Mouse (Mus musculus) heart, adult 11 months (tissue): ENCODE data around the gene Cidec.

ENCODE experiments used
- DNase-seq: peaks from one replicate; pipeline ENCODE4 v3.0.0; 2022

The Cidec gene

DNA sequence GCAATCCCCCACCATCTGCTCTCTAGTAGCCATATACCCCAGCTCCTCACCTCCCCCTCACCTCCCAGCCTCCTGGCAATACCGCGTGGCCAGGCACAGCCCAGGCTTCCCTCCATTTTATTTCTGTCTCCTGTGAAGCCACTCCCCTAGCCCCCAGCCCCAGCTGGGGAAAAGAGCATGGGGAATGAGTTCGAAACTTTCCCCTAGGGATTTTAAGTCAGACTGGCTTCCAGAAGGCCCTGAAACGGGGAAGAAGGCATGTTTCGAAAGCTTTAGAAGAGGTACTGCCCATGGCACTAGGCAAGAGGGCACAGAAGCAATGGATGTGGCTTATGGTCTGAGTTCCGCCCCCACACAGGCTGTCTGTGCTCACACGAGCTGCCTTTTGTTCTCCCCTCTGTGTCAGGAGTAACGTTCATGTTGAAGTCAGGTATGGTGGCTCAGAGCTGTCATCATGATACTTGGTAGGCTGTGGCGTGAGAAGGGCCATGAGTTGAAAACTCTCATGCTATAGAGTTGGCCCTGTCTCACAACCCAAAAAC is at the start of gene Cidec:
Gene Cidec, minus strand, starts transcription at position 97 of the 542 bp plus-strand sequence.
- DNase-seq: no peak

GRCm38 (mm10) chr6:113483729-113484128 is 48.2 kb upstream of the Cidec start:
- peak; percentile 95 for DNase-seq

DNA sequence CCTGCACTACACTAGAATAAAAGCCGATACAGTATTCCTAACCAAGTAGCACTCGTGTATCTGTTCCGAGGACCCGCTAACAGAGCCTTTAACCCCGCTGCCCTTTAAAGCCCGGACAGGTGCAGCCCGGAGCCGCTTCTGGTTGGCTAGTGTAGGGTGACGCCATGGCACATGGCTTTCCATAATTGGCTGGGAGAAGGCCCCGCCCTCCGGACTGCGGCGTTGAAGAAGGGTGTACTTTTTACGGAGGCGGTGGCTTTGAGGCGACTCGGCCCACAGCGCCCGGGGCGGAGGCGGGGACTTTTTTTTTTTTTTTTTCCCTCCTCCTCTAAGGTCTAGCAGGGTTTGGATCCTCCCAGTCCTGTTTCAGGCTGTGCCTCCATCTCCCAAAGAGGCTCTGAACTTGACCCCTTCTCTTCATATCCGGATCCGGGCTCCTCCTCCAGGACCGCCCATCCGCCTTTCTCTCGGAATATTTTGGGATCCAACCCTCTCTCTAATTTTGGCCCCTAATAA is 47.6 kb upstream of the Cidec start, which contains the start of gene Creld1:
Gene Creld1, plus strand, starts transcription at position 198 of the 516 bp plus-strand sequence.
- peak; percentile 100 for DNase-seq

GRCm38 (mm10) chr6:113482477-113483099 is 47.0 kb upstream of the Cidec start:
- no peak for DNase-seq

DNA sequence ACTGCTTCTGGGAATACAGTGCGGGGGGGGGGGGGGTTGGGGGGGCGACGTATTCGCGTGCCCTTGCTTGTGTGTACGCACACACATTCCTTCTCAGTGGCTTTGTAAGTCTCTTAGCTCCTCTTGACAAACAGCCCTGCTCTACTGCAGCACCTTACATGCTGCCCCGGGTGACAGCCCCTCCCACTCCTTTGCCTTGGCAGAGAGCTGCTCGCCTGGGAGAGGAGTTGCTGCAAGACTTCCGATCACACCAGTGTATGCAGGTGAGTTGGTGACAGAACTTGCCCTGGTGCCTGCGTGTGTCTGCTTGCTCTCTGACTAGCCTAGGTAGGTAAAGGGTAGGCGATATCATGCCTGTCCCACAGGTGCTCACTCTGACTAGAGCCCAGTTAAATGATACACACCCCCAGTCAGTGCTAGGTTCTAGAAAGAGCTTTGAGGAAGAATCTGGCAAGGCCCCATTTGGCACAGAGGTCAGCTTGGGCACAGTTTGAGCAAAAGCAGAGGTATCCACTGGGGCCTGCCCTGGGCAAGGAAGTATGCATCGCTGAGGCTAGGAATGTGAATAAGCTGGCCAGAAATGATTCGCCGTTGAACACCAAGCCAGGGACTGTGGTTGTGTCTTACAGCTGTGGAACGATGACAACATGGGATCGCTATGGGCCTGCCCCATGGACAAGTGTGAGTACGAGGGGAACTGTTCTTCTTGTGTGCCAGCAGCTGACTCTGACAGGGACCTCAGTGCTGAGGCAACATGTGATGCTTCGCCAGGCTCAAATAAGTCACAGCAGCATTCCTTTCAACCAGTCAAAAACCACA is 45.2 kb upstream of the Cidec start:
- no peak for DNase-seq

DNA sequence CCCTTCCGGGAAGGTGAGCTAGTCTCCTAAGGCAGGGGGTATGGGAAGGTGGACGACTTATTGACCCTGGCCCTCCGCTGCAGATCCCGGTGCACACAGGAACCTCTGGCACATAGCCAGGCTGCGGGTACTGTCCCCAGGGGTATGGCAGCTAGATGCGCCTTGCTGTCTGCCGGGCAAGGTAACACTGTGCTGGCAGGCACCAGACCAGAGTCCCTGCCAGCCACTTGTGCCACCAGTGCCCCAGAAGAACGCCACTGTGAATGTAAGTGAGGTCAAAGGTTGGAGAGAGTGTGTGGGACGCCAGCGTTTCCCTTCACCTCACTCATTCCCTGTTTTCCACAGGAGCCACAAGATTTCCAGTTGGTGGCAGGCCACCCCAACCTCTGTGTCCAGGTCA is 43.3 kb upstream of the Cidec start:
- DNase-seq: peak; percentile 86

- DNase-seq: no peak
These were observed 41.8 kb upstream of the Cidec start for GRCm38 (mm10) chr6:113477353-113477752.

- no peak for DNase-seq
These were observed 38.2 kb upstream of the Cidec start for GRCm38 (mm10) chr6:113473715-113474114.

- DNase-seq: peak; percentile 69
These were observed 37.7 kb upstream of the Cidec start for GRCm38 (mm10) chr6:113473246-113473645.

DNA sequence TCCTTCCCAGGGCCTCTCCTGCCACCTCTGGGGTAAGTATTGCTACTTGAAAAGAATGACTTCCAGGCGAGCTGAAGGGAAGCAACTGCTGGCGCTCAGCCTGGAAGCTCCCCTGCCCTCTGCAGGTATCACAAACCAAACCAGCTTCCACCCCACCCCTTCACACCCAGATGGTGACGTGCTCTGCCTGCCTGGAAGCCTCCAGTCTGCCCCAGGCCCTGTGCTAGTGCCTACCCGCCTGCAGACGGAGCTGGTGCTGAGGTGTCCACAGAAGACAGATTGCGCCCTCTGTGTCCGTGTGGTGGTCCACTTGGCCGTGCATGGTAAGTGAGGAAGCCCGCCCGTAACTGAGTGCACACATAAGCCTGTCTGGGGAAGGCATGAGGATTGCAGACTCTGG is 36.5 kb upstream of the Cidec start:
- peak; percentile 91 for DNase-seq

DNA sequence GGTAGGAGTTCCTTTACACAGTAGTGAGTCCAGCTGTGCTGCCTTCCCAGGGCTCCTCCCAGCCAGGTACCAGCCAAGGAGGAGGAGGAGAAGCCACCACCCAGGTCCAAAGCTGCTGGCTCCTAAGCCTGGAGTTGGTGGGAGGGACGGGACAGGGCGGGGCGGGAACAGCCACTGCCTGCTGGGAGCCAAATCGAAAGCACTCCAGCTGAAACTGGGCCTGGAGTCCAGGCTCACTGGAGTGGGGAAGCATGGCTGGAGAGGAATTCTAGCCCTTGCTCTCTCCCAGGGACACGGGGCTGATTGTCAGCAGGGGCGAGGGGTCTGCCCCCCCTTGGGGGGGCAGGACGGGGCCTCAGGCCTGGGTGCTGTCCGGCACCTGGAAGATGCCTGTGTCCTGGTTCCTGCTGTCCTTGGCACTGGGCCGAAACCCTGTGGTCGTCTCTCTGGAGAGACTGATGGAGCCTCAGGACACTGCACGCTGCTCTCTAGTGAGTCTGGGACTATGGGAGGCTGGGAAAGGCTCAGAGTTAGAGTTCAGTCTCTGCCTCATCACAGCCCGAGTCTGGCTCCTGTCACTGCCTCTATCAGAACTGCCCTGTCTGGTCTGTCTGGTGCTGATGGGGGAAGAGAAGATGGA is 35.9 kb upstream of the Cidec start, which contains the start of gene Il17rc:
Gene Il17rc, plus strand, starts transcription at position 131 of the 640 bp plus-strand sequence.
- DNase-seq: peak; percentile 98

DNA sequence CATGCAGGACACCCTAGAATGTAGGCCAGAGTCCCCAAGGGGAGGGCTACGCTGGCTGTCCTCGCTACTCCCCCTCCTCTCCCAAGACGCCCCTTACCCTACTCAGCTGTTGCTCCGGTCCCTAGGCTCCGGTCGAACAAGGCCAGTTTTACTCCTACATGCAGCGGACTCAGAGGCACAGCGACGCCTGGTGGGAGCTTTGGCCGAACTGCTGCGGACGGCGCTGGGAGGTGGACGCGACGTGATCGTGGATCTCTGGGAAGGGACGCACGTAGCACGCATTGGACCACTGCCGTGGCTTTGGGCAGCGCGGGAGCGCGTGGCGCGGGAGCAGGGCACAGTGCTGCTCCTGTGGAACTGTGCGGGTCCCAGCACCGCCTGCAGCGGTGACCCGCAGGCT is 33.9 kb upstream of the Cidec start:
- DNase-seq: peak; percentile 96

DNA sequence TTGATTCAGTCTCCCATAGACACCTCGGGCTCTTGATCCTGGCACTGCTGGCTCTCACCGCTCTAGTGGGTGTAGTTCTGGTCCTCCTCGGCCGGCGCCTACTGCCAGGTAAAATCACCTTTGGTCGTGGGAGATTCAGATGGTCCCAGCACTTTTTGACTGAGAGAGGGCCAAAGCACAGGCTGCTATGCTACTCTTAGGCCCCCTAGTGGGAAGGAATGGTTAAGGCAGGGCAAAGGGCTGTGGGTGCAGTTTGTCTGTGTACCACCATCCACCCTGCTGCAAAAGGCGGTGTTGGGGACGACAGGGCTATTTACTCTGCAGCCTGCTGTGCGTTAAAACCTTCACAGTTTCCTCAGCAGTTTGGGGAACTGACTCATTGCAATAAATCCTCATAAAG is 33.5 kb upstream of the Cidec start:
- DNase-seq: peak; percentile 95

DNA sequence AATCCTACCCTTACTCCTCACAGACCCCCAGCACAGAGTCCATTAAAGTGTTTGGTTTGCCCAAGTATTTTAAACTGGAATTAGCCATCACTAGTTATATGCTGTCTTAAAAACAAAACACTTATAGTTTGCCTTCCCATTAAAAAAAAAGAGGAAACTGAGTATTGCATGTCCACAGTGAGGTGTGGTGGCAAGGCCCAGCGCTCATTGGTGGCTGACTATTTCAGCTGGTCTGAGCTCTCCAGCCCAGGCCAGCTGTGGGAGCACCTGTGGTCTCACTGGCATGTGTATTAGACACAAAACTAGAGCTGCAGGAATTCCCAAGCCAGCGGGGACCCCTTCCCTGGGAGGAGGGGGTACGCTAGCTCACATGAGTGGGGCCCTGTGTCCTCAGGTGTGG is 33.0 kb upstream of the Cidec start:
- DNase-seq: no peak

GRCm38 (mm10) chr6:113465602-113466001 is 30.0 kb upstream of the Cidec start:
- DNase-seq: no peak

- no peak for DNase-seq
These were observed 28.5 kb upstream of the Cidec start for GRCm38 (mm10) chr6:113464040-113464439.

- no peak for DNase-seq
These were observed 23.1 kb upstream of the Cidec start for GRCm38 (mm10) chr6:113458635-113459034.

DNA sequence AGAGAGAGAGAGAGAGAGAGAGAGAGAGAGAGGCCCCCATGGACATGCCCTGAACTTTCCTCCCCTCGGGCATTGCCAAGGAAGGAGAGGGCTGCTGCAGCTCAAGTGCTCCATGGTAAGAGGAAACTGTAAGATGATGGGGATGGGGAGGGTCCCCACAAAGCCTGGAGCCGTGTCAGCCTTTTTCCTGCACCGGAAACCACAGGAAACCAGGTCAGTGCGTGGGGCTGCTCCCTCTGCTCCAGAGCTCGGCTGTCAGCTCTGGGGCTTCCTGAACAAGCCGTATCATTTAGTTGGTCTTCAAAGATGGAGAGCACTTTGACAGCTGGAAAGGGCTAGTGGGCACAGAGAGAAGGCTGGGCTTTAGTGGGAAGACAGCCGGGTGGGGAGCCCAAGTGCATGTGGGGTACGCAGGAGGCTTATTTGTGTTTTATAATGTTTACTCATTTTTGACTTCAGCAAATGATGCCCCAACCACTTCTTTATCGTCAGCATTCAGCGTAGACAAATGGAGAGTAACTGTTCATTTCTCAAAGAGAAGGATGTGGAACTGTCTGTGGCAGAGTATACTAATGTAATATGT is 22.5 kb upstream of the Cidec start, which contains the start of gene Il17re:
Gene Il17re, plus strand, starts transcription at position 533 of the 583 bp plus-strand sequence.
- DNase-seq: no peak

DNA sequence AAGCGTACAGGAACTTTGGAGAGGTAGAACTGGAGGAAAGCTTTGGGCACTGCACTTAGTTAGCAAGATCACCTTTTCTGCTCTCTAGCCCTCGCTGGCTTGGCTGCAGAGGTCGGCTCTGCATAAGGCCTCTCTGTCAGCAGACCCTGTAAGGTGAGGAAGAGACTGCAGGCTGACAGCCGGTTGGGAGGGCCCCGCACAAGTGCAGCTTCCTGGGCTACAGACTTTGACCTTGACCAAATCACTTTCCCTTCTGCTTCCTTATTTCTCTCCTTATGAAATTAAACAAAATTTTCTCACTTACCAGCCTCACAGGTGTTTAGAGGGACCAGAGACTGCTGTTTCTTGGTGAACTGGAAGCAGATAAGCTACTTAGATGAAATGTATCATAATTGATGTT is 19.4 kb upstream of the Cidec start:
- DNase-seq: no peak

GRCm38 (mm10) chr6:113451839-113452238 is 16.3 kb upstream of the Cidec start:
- DNase-seq: no peak

GRCm38 (mm10) chr6:113447639-113448038 is 12.1 kb upstream of the Cidec start:
- DNase-seq: no peak

DNA sequence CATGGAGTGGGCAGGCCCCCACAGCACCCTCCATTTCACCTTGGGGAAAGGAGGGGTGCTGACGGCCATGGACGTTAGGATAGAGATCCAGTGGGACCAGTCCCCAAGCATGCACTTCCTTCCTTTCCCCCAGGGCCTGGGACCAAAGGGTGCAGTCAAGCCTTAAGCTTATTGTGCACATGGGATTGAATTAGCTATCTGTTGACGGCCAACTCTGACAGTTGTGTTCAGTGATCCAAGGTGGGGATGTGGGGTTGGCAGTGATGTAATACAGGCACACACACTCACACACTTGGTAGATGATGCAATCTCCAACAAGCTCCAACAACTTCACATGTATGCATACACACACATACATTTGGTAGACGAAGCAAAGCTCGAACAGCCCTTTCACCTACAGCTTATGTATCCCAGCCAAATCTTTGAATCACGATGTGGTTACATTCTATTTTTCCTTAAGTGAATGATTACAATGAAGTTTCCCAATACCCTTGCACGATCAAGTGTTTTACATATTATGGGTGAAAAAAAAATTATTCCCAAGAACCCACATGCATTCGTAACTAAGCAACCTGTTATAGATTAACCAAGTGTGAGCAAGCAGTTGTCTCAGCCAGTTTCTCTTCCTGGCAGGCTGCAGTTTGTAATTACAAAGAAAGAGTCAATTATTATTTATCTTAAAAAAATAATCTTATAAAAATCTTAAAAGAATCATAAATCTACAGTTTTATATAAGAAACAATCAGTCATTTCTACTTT is 8.8 kb upstream of the Cidec start:
- peak; percentile 57 for DNase-seq
